9 mouse cellular contexts compared by ENCODE assay signal in the genomic region with DNA sequence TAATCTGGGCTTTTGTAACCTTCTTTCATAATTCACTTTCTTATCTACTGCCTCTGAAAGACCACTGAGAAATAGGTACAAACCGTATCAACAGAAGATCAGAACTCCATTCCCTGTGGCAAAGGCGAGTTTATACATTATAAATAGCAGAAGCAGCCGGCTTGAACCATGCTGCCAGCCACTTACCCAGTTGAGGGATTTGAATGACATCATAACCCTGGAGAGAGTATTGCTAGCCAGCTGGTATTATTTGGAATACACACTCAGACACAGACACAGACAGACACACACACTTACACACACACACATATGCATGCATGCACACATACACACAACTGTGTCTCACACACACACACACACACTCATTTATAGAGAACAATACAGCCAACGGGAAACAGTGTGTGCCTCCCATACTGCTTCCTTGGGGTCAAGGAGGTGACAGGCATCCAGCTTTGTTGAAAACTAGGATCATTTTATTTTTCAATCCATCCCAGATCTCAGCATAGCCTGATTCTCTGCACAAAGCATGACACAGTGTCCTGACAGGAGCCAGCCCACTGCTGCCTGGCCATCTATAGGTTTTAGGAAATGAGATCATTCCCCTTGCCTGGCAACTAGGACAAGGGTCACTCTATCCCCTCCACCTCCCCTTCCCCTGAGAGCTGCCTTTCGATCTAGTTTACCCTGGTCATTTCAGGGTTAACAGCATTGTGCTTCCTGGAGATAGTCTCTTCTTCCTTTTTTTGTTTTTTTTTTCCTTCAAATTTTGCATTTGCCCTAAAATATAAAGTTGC. TPM values are rescaled to one million over a fixed set of nuclear protein-coding genes. Genes with fewer than 3 reads are reported as not detected.
DNase-seq lines count a peak whose midpoint lies in the region; ATAC-seq and TF ChIP-seq lines count a peak whose summit lies in the region.
"Had no signal": no experiment of that assay in that cellular context is flagged by ENCODE, and none has a peak within 500 bp of the region (broad histone marks: within the 10 kb centered on the region; RNA-seq: fewer than 3 reads in every experiment).

TSS of gene Igf1 (plus strand) at position 253 of the 794 bp plus-strand sequence.

- intact Hi-C loops in left cerebral cortex, adult 2 months (cut with DNase I): loop anchor here (5.0 kb wide), 1 partner anchor 259 kb away; no protein-coding TSS in a partner anchor

- WGBS in heart, embryonic 14.5 days: 16% methylated on average over 5 of the region's 5 CpGs
- 13% methylated on average over 5 of the region's 5 CpGs for WGBS in liver, embryonic 15.5 days (ENCODE audit: insufficient replicate concordance)

- DNase-seq in left cerebral cortex, adult 2 months (ENCODE audit: extremely low spot score in 1 of 2, low spot score in 2 of 2): no peak
- no peak for DNase-seq in left cerebral cortex, adult 18-20 months (ENCODE audit: low spot score in 2 of 2)
- peak; percentile 39 for DNase-seq in embryo, embryonic 11 days
- no peak for DNase-seq in urinary bladder, postnatal 4 days (ENCODE audit: low spot score in 2 of 2)

- H3K4me2 ChIP-seq in heart, embryonic 14.5 days (ENCODE audit: low read length): peak within 1 kb of the TSS; percentile 82
- no peak within 1 kb of the TSS for H3K4me2 ChIP-seq in liver, embryonic 15.5 days

- ATAC-seq in heart, embryonic 14.5 days (ENCODE audit: insufficient number of reproducible peaks, insufficient read depth, low FRiP score, low read depth): 0 out of 2 replicates have a peak, but pooled peaks have one; percentile 46
- no peak for ATAC-seq in liver, embryonic 15.5 days (ENCODE audit: insufficient read depth)
- no peak for ATAC-seq in CD4-positive, CD25-positive, alpha-beta regulatory T cell, adult 4 months
- ATAC-seq in erythroblast, adult 5-6 weeks (replicated peaks; ENCODE audit: low FRiP score, poor library complexity, severe bottlenecking): no peak

- no peaks in the 10 kb centered on the region for H3K36me3 ChIP-seq in heart, embryonic 14.5 days (ENCODE audit: control insufficient read depth, insufficient read depth, low read length)
- H3K36me3 ChIP-seq in liver, embryonic 15.5 days (replicated peaks): no peaks in the 10 kb centered on the region

- H3K27ac ChIP-seq in left cerebral cortex, adult 2 months: no peak within 1 kb of the TSS
- H3K27ac ChIP-seq in heart, embryonic 14.5 days (replicated peaks in 1 of 2; ENCODE audit: control insufficient read depth in 1 of 2, insufficient read depth in 1 of 2, low read depth in 2 of 2, low read length in 2 of 2): peak within 1 kb of the TSS; percentile 61 to 86
- H3K27ac ChIP-seq in liver, embryonic 15.5 days (replicated peaks): no peak within 1 kb of the TSS
- H3K27ac ChIP-seq: liver, embryonic 14.5 days had no signal

- H3K9ac ChIP-seq in heart, embryonic 14.5 days (ENCODE audit: low read length): peak within 1 kb of the TSS; percentile 85
- no peak within 1 kb of the TSS for H3K9ac ChIP-seq in liver, embryonic 15.5 days
- H3K9ac ChIP-seq: liver, embryonic 14.5 days had no signal

- H3K27me3 ChIP-seq in heart, embryonic 14.5 days (ENCODE audit: control insufficient read depth, insufficient read depth, low read length): no peaks in the 10 kb centered on the region
- peaks cover 35% of the 10 kb centered on the region for H3K27me3 ChIP-seq in liver, embryonic 15.5 days

- no peaks in the 10 kb centered on the region for H3K9me3 ChIP-seq in heart, embryonic 14.5 days (ENCODE audit: control insufficient read depth, low read length)
- no peaks in the 10 kb centered on the region for H3K9me3 ChIP-seq in liver, embryonic 15.5 days (replicated peaks)

- peak within 1 kb of the TSS; percentile 44 for H3K4me3 ChIP-seq in left cerebral cortex, adult 2 months
- peak within 1 kb of the TSS; percentile 32 to 68; a peak in 3 of 4 replicates for H3K4me3 ChIP-seq in heart, embryonic 14.5 days (ENCODE audit: control insufficient read depth in 1 of 2, insufficient read depth in 1 of 2, low read depth in 1 of 2, low read length in 2 of 2)
- no peak within 1 kb of the TSS for H3K4me3 ChIP-seq in liver, embryonic 15.5 days (replicated peaks)

- no peak for TF ChIP-seq CTCF in left cerebral cortex, adult 2 months (IDR thresholded peaks at IDR 0.05)

- H3K4me1 ChIP-seq in heart, embryonic 14.5 days (ENCODE audit: control insufficient read depth in 2 of 2, insufficient read depth in 2 of 2, low read length in 2 of 2): peaks cover 25 to 51% of the 10 kb centered on the region in 2 experiments
- 0 out of 2 replicates have a peak, but pooled peaks cover 2% of the 10 kb centered on the region for H3K4me1 ChIP-seq in liver, embryonic 15.5 days (replicated peaks)

RNA-seq across cellular contexts. Expression of gene Igf1, which starts in this region (rescaled TPM):
- 1 to 10 TPM; 7.3 to 8.5 TPM for total RNA-seq in left cerebral cortex, adult 2 months (2021)
- 1 to 10 TPM; 9.3 to 9.6 TPM for total RNA-seq in left cerebral cortex, adult 18-20 months (2021)
- 37.1 and 46.9 TPM in 2 replicates for polyA plus RNA-seq in heart, embryonic 14.5 days (2014; fragmentation: Nextera tagmentation; extraction: Ambion mirVana)
- polyA plus RNA-seq in liver, embryonic 15.5 days (2015; fragmentation: Nextera tagmentation; extraction: Ambion mirVana): 11.5 and 12.5 TPM in 2 replicates
- under 1 TPM; 0.43 to 0.58 TPM for polyA plus RNA-seq in CD4-positive, CD25-positive, alpha-beta regulatory T cell, adult 4 months (2017; shearing (Covaris generic))
- total RNA-seq in erythroblast, adult 5-6 weeks (2015; ENCODE audit: low replicate concordance): 15.9 and 25.3 TPM in 2 replicates
- total RNA-seq in erythroblast, adult 5-6 weeks (2017; ENCODE audit: low replicate concordance): 7.3 and 13.2 TPM in 2 replicates

Comparison
In these comparisons a context has a peak if more than half of its experiments do, and no peak if none do; other contexts are left out.
1. H3K27ac ChIP-seq: peak in heart, embryonic 14.5 days (2 of 2); none in left cerebral cortex, adult 2 months (single experiment) and liver, embryonic 15.5 days (single experiment).